Mouse (Mus musculus) embryonic facial prominence, embryonic 15.5 days (tissue): Measurements from ENCODE around the gene Hoxa10. TPM values are rescaled to one million over a fixed set of nuclear protein-coding genes. Genes with fewer than 3 reads are reported as not detected.

ENCODE experiments used
- ATAC-seq: fragments of 200-750 bp; cut with Nextera tagmentation; 2 replicates; pipeline ENCODE4 v1.8.0; 2017; ENCODE audit warnings: low read depth, moderate TSS enrichment; ENCODE audit not compliant: insufficient number of reproducible peaks, low FRiP score, low TSS enrichment
- H3K27ac ChIP-seq: fragments of 300-500 bp; sonication (generic); replicated peaks from 2 replicates; pipeline ENCODE4 v1.5.1; 2015; ENCODE audit warnings: mild to moderate bottlenecking, inconsistent platforms
- H3K27me3 ChIP-seq: fragments of 300-500 bp; sonication (generic); 2 replicates; pipeline ENCODE4 v1.6.1; 2015; ENCODE audit warnings: inconsistent platforms
- H3K36me3 ChIP-seq: fragments of 300-500 bp; sonication (generic); 2 replicates; pipeline ENCODE4 v1.6.1; 2015; ENCODE audit warnings: mild to moderate bottlenecking, inconsistent platforms
- H3K4me1 ChIP-seq: fragments of 300-500 bp; sonication (generic); 2 replicates; pipeline ENCODE4 v1.6.1; 2015; ENCODE audit warnings: inconsistent platforms
- H3K4me2 ChIP-seq: fragments of 300-500 bp; sonication (generic); replicated peaks from 2 replicates; pipeline ENCODE4 v1.6.1; 2015; ENCODE audit warnings: mild to moderate bottlenecking, inconsistent platforms
- H3K4me3 ChIP-seq: fragments of 300-500 bp; sonication (generic); replicated peaks from 2 replicates; pipeline ENCODE4 v1.5.1; 2015; ENCODE audit warnings: mild to moderate bottlenecking, inconsistent platforms
- H3K9ac ChIP-seq: fragments of 300-500 bp; sonication (generic); 2 replicates; pipeline ENCODE4 v1.6.1; 2015; ENCODE audit warnings: inconsistent platforms
- H3K9me3 ChIP-seq: fragments of 300-500 bp; sonication (generic); replicated peaks from 2 replicates; pipeline ENCODE4 v1.6.1; 2016; ENCODE audit warnings: inconsistent platforms
- WGBS: fragments of 180-500 bp; shearing (Covaris S2); methylation state at CpG from one replicate; pipeline ENCODE4 v1.1.7; 2015; 5-methylcytosine and 5-hydroxymethylcytosine counted together
- polyA plus RNA-seq: library from polyadenylated mRNA; unstranded; fragments of >200 nt; fragmentation: Nextera tagmentation; extraction: Ambion mirVana; gene quantifications from 2 replicates; pipeline ENCODE4 v1.2.1, GENCODE M21; 2015

Hoxa10 gene
- polyA plus RNA-seq, 1 experiment from 2014 or later, result not detected

DNA sequence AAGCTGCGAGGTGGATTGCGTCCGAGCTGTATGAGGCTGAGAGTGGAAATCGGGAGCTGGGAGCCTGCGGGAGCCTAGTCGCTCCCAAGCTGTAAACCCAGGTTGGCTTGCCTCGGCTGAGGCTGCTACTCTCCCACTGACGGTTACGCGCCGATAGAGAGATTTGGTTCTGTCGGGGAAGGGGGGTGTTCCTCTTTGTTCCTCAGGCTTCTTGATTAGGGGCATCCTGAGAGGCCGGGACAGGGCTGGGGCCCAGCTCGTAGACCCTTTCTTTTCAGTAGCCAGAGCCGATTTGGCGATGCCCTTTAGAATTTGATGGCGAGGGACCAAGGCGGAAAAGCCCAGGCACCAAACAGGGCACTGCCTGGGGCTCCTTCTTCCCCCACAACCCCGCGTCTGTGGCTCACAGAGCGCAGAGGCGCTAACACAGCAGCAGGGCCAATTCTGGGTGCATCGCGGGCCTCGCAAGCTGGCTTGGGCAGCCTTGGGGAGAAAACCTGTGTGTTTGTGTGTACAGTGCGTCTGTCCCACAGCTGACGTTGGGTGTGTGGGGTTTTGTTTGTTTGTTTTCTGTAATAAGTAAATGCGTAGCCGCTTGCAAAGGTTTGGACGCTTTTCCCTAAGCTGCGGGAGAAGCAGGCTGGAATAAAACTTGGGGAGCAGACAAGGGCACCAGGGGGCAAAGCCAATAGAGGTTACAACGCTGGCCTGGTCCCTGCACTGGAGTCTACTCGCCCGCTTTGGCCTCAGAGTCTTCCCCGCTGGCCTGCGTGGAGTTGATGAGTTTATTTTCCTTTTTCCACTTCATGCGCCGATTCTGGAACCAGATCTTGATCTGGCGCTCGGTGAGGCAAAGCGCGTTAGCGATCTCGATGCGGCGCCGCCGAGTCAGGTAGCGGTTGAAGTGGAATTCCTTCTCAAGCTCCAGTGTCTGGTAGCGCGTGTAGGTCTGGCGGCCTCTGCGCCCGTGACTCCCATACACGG lies 34.7 kb downstream of the Hoxa10 start:
- Histone ChIP-seq H3K4me3 (no peak overlapping the region), H3K9ac (no peak overlapping the region), H3K27ac (no peak overlapping the region), H3K4me1 (peaks cover 24% of the 10 kb centered on the region), H3K4me2 (no peak overlapping the region), H3K9me3 (no peaks in the 10 kb centered on the region), H3K36me3 (no peaks in the 10 kb centered on the region), H3K27me3 (peaks cover 98% of the 10 kb centered on the region)
- WGBS, result 3% methylated on average over 55 of the region's 55 CpGs
- no peak for ATAC-seq

DNA sequence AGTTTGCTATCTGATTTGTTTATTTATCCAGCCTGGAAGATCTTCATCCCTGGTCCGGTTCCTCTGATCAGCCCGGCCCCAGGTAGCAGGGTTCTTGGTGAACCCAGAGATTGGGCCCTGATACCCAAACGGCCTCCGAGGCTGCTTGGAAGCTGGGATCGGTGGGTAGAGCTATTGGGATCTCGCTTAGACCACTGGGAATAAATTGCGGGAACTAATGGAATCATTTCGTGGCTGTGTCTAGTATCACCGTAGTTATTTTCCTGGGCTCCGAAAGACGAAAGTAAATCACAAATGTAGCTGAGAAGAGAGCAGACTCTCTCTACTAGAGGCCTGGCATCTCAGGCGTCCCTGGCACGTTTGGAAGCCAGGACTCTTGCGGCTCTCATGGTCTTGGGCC lies 35.4 kb downstream of the Hoxa10 start:
- no peaks in the 10 kb centered on the region for H3K9me3 ChIP-seq
- no peak overlapping the region for H3K27ac ChIP-seq
- WGBS, result 6% methylated on average over 14 of the region's 14 CpGs
- ATAC-seq, result no peak
- peaks cover 99% of the 10 kb centered on the region for H3K27me3 ChIP-seq
- no peak overlapping the region for H3K4me3 ChIP-seq
- H3K36me3 ChIP-seq, result no peaks in the 10 kb centered on the region
- peaks cover 24% of the 10 kb centered on the region for H3K4me1 ChIP-seq
- no peak overlapping the region for H3K4me2 ChIP-seq
- no peak overlapping the region for H3K9ac ChIP-seq

DNA sequence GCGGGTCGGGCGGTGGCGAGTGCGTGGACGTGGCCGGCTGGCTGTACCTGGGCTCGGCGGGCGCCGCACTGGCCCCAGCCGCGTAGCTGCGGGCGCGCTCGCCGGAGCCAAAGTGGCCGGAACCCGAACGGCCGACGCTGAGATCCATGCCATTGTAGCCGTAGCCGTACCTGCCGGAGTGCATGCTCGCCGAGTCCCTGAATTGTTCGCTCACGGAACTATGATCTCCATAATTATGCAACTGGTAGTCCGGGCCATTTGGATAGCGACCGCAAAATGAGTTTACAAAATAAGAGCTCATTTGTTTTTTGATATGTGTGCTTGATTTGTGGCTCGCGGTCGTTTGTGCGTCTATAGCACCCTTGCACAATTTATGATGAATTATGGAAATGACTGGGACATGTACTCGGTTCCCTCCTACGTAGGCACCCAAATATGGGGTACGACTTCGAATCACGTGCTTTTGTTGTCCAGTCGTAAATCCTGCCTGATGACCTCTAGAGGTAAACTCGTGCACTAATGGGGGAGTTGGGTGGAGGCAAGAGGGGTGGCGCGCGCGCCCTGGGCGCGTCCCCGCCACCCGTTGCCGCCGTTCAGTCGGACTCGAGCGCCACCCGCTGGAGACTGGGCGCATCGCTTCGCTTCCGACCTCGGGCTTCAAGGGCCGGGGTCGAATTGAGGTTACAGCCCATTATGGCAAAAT lies 36.5 kb downstream of the Hoxa10 start, which contains the start of gene Hoxa5:
TSS of gene Hoxa5 (minus strand) at position 538 of the 703 bp plus-strand sequence.
- ATAC-seq, result no peak

GRCm38 (mm10) chr6:52203371-52204049 lies 37.1 kb downstream of the Hoxa10 start:
- under 1% methylated on average over 46 of the region's 46 CpGs for WGBS
- Histone ChIP-seq H3K9ac (no peak overlapping the region), H3K27me3 (peaks cover 99% of the 10 kb centered on the region), H3K36me3 (no peaks in the 10 kb centered on the region), H3K4me3 (peak overlapping the region; percentile 32), H3K4me1 (peaks cover 19% of the 10 kb centered on the region), H3K27ac (no peak overlapping the region), H3K4me2 (peak overlapping the region; percentile 45), H3K9me3 (no peaks in the 10 kb centered on the region)
- no peak for ATAC-seq

More for the DNA sequence above, 36.5 kb downstream of the Hoxa10 start, which contains the start of gene Hoxa5:
- Histone ChIP-seq H3K36me3 (no peaks in the 10 kb centered on the region), H3K4me3 (peak within 1 kb of the TSS; percentile 32), H3K27me3 (peaks cover 99% of the 10 kb centered on the region), H3K9ac (no peak within 1 kb of the TSS), H3K4me2 (peak within 1 kb of the TSS; percentile 45), H3K4me1 (peaks cover 24% of the 10 kb centered on the region), H3K9me3 (no peaks in the 10 kb centered on the region), H3K27ac (no peak within 1 kb of the TSS)
- under 1% methylated on average over 65 of the region's 65 CpGs for WGBS

- no peaks in the 10 kb centered on the region for H3K36me3 ChIP-seq
- ATAC-seq, result no peak
- WGBS, result 3% methylated on average over 10 of the region's 10 CpGs
- H3K9ac ChIP-seq, result no peak overlapping the region
- H3K4me2 ChIP-seq, result peak overlapping the region; percentile 8; the same call in 1 of the 2 replicates
- peaks cover 16% of the 10 kb centered on the region for H3K4me1 ChIP-seq
- H3K27me3 ChIP-seq, result peaks cover 99% of the 10 kb centered on the region
- H3K27ac ChIP-seq, result no peak overlapping the region
- peak overlapping the region; percentile 32; the same call in 1 of the 2 replicates for H3K4me3 ChIP-seq
- H3K9me3 ChIP-seq, result no peaks in the 10 kb centered on the region
Observed at GRCm38 (mm10) chr6:52203121-52203370, 37.6 kb downstream of the Hoxa10 start.

DNA sequence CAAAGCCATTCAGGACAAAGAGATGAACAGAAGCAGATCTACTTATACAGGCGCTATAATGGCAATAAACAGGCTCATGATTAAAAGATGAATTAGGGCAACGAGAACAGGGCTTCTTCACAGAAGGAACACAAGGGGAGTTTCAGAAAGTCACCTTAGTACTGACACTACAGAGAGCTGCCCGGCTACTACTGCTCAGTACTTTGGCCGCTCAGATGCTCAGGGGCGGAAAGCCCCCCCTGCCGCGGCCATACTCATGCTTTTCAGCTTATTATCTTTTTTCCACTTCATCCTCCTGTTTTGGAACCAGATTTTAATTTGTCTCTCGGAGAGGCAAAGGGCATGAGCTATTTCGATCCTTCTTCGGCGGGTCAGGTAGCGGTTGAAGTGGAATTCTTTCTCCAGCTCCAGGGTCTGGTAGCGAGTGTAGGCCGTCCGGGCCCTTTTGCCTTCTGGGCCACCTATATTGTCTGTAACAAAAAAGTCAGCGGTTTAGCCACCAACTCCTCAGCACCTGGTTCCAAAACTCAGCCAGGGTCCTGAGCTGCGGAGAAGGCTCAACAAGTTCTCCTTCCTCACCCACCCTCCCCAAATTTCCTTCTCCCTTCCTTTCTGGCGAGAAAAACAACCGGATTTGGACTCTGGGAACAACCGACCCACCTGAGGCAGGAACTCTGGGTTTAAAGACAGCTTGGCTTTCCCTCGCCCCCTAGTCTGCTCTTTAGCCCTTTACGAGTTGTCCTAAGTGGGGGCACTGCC lies 38.1 kb downstream of the Hoxa10 start:
- Histone ChIP-seq H3K4me1 (peaks cover 16% of the 10 kb centered on the region), H3K27me3 (peaks cover 100% of the 10 kb centered on the region), H3K4me2 (no peak overlapping the region), H3K9ac (no peak overlapping the region), H3K4me3 (peak overlapping the region; percentile 32; the same call in 1 of the 2 replicates), H3K9me3 (no peaks in the 10 kb centered on the region), H3K36me3 (no peaks in the 10 kb centered on the region), H3K27ac (no peak overlapping the region)
- 5% methylated on average over 22 of the region's 22 CpGs for WGBS
- no peak for ATAC-seq

GRCm38 (mm10) chr6:52201269-52201668 lies 39.4 kb downstream of the Hoxa10 start:
- H3K4me3 ChIP-seq, result no peak overlapping the region
- no peak for ATAC-seq
- no peak overlapping the region for H3K4me2 ChIP-seq
- H3K27me3 ChIP-seq, result peaks cover 100% of the 10 kb centered on the region
- peaks cover 16% of the 10 kb centered on the region for H3K4me1 ChIP-seq
- no peaks in the 10 kb centered on the region for H3K9me3 ChIP-seq
- WGBS, result 25% methylated on average over 1 of the region's 1 CpGs
- H3K9ac ChIP-seq, result no peak overlapping the region
- H3K36me3 ChIP-seq, result no peaks in the 10 kb centered on the region
- H3K27ac ChIP-seq, result no peak overlapping the region

GRCm38 (mm10) chr6:52200751-52201250 lies 39.9 kb downstream of the Hoxa10 start:
- WGBS, result 21% methylated on average over 10 of the region's 10 CpGs
- peaks cover 16% of the 10 kb centered on the region for H3K4me1 ChIP-seq
- no peak overlapping the region for H3K4me2 ChIP-seq
- no peaks in the 10 kb centered on the region for H3K9me3 ChIP-seq
- ATAC-seq, result no peak
- peaks cover 100% of the 10 kb centered on the region for H3K27me3 ChIP-seq
- H3K36me3 ChIP-seq, result no peaks in the 10 kb centered on the region
- no peak overlapping the region for H3K4me3 ChIP-seq
- no peak overlapping the region for H3K9ac ChIP-seq
- H3K27ac ChIP-seq, result no peak overlapping the region

- H3K36me3 ChIP-seq, result no peaks in the 10 kb centered on the region
- no peak overlapping the region for H3K4me3 ChIP-seq
- ATAC-seq, result no peak
- H3K4me2 ChIP-seq, result no peak overlapping the region
- H3K27ac ChIP-seq, result no peak overlapping the region
- WGBS, result 11% methylated on average over 30 of the region's 30 CpGs
- peaks cover 100% of the 10 kb centered on the region for H3K27me3 ChIP-seq
- peaks cover 16% of the 10 kb centered on the region for H3K4me1 ChIP-seq
- H3K9ac ChIP-seq, result no peak overlapping the region
- H3K9me3 ChIP-seq, result no peaks in the 10 kb centered on the region
Observed at GRCm38 (mm10) chr6:52200073-52200750, 40.4 kb downstream of the Hoxa10 start.

GRCm38 (mm10) chr6:52197271-52197670 lies 43.4 kb downstream of the Hoxa10 start:
- Histone ChIP-seq H3K27ac (no peak overlapping the region), H3K4me1 (peaks cover under 1% of the 10 kb centered on the region; the same call in 1 of the 2 replicates), H3K27me3 (peaks cover 100% of the 10 kb centered on the region), H3K9ac (no peak overlapping the region), H3K36me3 (no peaks in the 10 kb centered on the region), H3K9me3 (no peaks in the 10 kb centered on the region), H3K4me3 (no peak overlapping the region), H3K4me2 (no peak overlapping the region)
- no peak for ATAC-seq
- WGBS, result 2% methylated on average over 10 of the region's 10 CpGs
